23 mouse cellular contexts compared by ENCODE assay signal in the genomic region with DNA sequence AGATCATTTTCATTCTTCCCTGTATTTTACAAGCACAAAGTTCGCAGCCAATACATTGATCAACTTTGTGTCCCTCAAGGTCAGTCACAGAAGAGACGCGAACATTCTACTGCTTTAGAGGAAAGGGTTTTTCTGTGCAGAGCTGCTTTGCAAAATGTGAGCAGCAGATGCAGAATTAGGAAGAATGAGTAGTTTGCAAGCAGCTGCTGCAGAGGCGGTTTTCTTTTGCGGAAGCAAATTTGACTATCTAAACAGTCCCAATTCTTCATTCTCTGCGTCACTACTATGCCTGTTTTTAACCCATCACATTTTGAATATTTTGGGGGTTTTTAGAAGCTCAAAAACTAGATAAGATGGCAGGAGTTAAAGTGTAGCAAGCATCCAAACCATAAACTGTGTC.
DNase-seq lines count a peak whose midpoint lies in the region.
"Had no signal": no experiment of that assay in that cellular context is flagged by ENCODE, and none has a peak within 500 bp of the region (broad histone marks: within the 10 kb centered on the region; RNA-seq: fewer than 3 reads in every experiment).

No protein-coding gene starts in this region.

- intact Hi-C loops in gastrocnemius, postnatal 14 days (cut with DNase I; ENCODE audit: low total_unique reads): no loop called here

- no peaks in the 10 kb centered on the region for H3K27me3 ChIP-seq in midbrain, embryonic 10.5 days (ENCODE audit: low read depth, poor library complexity, severe bottlenecking)
- H3K27me3 ChIP-seq: embryonic facial prominence, embryonic 15.5 days; limb, embryonic 12.5 days; liver, embryonic 13.5 days had no signal

- no peak overlapping the region for H3K4me3 ChIP-seq in midbrain, embryonic 10.5 days
- H3K4me3 ChIP-seq: embryonic facial prominence, embryonic 15.5 days; forebrain, embryonic 10.5 days; limb, embryonic 12.5 days; liver, embryonic 13.5 days had no signal

- H3K9me3 ChIP-seq in midbrain, embryonic 10.5 days (replicated peaks): no peaks in the 10 kb centered on the region
- H3K9me3 ChIP-seq: embryonic facial prominence, embryonic 15.5 days; forebrain, embryonic 10.5 days; limb, embryonic 12.5 days; liver, embryonic 13.5 days had no signal

- peak; percentile 60 to 87 for DNase-seq in layer of hippocampus, adult 18-20 months (ENCODE audit: low spot score in 2 of 2)
- DNase-seq in layer of hippocampus, postnatal 25 days (ENCODE audit: extremely low spot score in 1 of 2, low spot score in 1 of 2): no peak
- DNase-seq in frontal cortex, postnatal 36 days (ENCODE audit: low spot score in 2 of 2): peak; percentile 47 to 86
- DNase-seq in left cerebral cortex, adult 18-20 months (ENCODE audit: low spot score in 2 of 2): peak; percentile 60 to 78
- DNase-seq in right cerebral cortex, postnatal 25 days: peak; percentile 58
- no peak for DNase-seq in cerebellum, adult 9-11 months
- DNase-seq in midbrain, embryonic 10.5 days (ENCODE audit: low spot score): no peak
- no peak for DNase-seq in gastrocnemius, postnatal 14 days
- DNase-seq: adrenal gland, postnatal 36 days; cerebellum, adult 18-20 months; cerebellum, postnatal 36 days; heart, adult 18-20 months; heart, postnatal 36 days; kidney, adult 9 months; kidney, postnatal 25 days; liver, embryonic 13.5 days; lung, embryonic 14.5 days; lung, postnatal 36 days; retina, postnatal 1 day had no signal

- 84% methylated on average over 6 of the region's 6 CpGs for WGBS in midbrain, embryonic 10.5 days

- H3K4me1 ChIP-seq in midbrain, embryonic 10.5 days: no peaks in the 10 kb centered on the region
- H3K4me1 ChIP-seq: embryonic facial prominence, embryonic 15.5 days; forebrain, embryonic 10.5 days; limb, embryonic 12.5 days; liver, embryonic 13.5 days had no signal

- no peaks in the 10 kb centered on the region for H3K36me3 ChIP-seq in midbrain, embryonic 10.5 days
- H3K36me3 ChIP-seq: embryonic facial prominence, embryonic 15.5 days; forebrain, embryonic 10.5 days; limb, embryonic 12.5 days; liver, embryonic 13.5 days had no signal

- no peak overlapping the region for H3K27ac ChIP-seq in midbrain, embryonic 10.5 days (replicated peaks)
- H3K27ac ChIP-seq: embryonic facial prominence, embryonic 15.5 days; forebrain, embryonic 10.5 days; hindbrain, embryonic 14.5 days; limb, embryonic 12.5 days; liver, embryonic 13.5 days had no signal

Comparison
In these comparisons a context has a peak if more than half of its experiments do, and no peak if none do; other contexts are left out.
1. DNase-seq: peak in layer of hippocampus, adult 18-20 months (2 of 2), frontal cortex, postnatal 36 days (2 of 2), left cerebral cortex, adult 18-20 months (2 of 2) and right cerebral cortex, postnatal 25 days (single experiment); none in layer of hippocampus, postnatal 25 days (0 of 2), cerebellum, adult 9-11 months (single experiment), midbrain, embryonic 10.5 days (single experiment) and gastrocnemius, postnatal 14 days (single experiment).